Mouse (Mus musculus) CH12.LX (cell line): ENCODE data around the gene Gm28047. TPM values are rescaled to one million over a fixed set of nuclear protein-coding genes. Genes with fewer than 3 reads are reported as not detected.

ENCODE experiments used
- DNase-seq: peaks from one replicate; pipeline ENCODE4 v3.0.0-alpha.2; 2013; ENCODE audit errors: extremely low read depth
- H3K27ac ChIP-seq: 2 replicates; pipeline ENCODE4 v1.5.1; 2012; ENCODE audit warnings: low read depth, mild to moderate bottlenecking, control low read depth, moderate library complexity; ENCODE audit not compliant: insufficient read depth
- H3K27me3 ChIP-seq: replicated peaks from 2 replicates; pipeline ENCODE3; 2012; ENCODE audit warnings: inconsistent platforms
- H3K36me3 ChIP-seq, 2 experiments: replicated peaks in 1 of 2; 2 replicates each; pipeline versions ENCODE3 to v1.6.1; 2012; ENCODE audit warnings: inconsistent platforms in 1 of 2, low read length in 1 of 2, mild to moderate bottlenecking in 1 of 2, mixed read lengths in 1 of 2, moderate library complexity in 1 of 2; ENCODE audit not compliant: control insufficient read depth in 1 of 2, insufficient read depth in 1 of 2
- H3K4me1 ChIP-seq, 2 experiments: 2 replicates each; pipeline ENCODE4 v1.6.1; 2012; ENCODE audit warnings: inconsistent platforms in 1 of 2, moderate library complexity in 1 of 2; ENCODE audit not compliant: insufficient read depth in 2 of 2, control insufficient read depth in 1 of 2
- H3K4me2 ChIP-seq: 2 replicates; pipeline ENCODE4 v1.6.1; 2012; ENCODE audit warnings: low read depth, mild to moderate bottlenecking, control low read depth; ENCODE audit not compliant: poor library complexity, insufficient read depth, severe bottlenecking
- H3K4me3 ChIP-seq, 3 experiments: fragments of 150-350 bp in 1 of 3; sonication (generic) in 1 of 3; replicated peaks in 1 of 3; 2 replicates each; pipeline versions ENCODE3 to v1.5.1; 2011 to 2012; ENCODE audit warnings: low read depth in 2 of 3, low read length in 2 of 3, mild to moderate bottlenecking in 2 of 3, moderate library complexity in 2 of 3, control low read depth in 1 of 3, improper control_type of control experiment in 1 of 3, inconsistent platforms in 1 of 3, mixed read lengths in 1 of 3; ENCODE audit not compliant: poor library complexity in 1 of 3
- H3K79me2 ChIP-seq: replicated peaks from 2 replicates; pipeline ENCODE4 v1.6.1; 2012; ENCODE audit warnings: mild to moderate bottlenecking, moderate library complexity; ENCODE audit not compliant: control insufficient read depth, poor library complexity, insufficient read depth, severe bottlenecking; ENCODE audit errors: extremely low read depth
- H3K9ac ChIP-seq: 2 replicates; pipeline ENCODE4 v1.6.1; 2012; ENCODE audit warnings: low read depth, mild to moderate bottlenecking, control low read depth, moderate library complexity; ENCODE audit not compliant: insufficient read depth
- H3K9me3 ChIP-seq: replicated peaks from 2 replicates; pipeline ENCODE3; 2012; ENCODE audit warnings: low read length, inconsistent platforms, mixed read lengths
- CHD2 ChIP-seq: IDR thresholded peaks from 2 replicates; pipeline ENCODE4 v1.6.1; 2011; ENCODE audit warnings: low read length, improper control_type of control experiment
- ELF1 ChIP-seq: IDR thresholded peaks from 2 replicates; pipeline ENCODE4 v1.6.1; 2014; ENCODE audit warnings: low read depth, mild to moderate bottlenecking, inconsistent platforms, low read length, improper control_type of control experiment
- EP300 ChIP-seq: IDR thresholded peaks from 2 replicates; pipeline ENCODE4 v1.6.1; 2011; ENCODE audit warnings: low read length, improper control_type of control experiment
- ETS1 ChIP-seq: conservative IDR thresholded peaks from 2 replicates; pipeline ENCODE4 v1.6.1; 2012; ENCODE audit warnings: low read depth, mild to moderate bottlenecking, inconsistent platforms, low read length, improper control_type of control experiment, moderate library complexity
- GABPA ChIP-seq: IDR thresholded peaks from 2 replicates; pipeline ENCODE4 v1.6.1; 2012; ENCODE audit warnings: low read depth, low read length, improper control_type of control experiment, inconsistent platforms; ENCODE audit not compliant: insufficient replicate concordance
- JUN ChIP-seq: IDR thresholded peaks from 2 replicates; pipeline ENCODE4 v1.6.1; 2011; ENCODE audit warnings: low read depth, mild to moderate bottlenecking, low read length, improper control_type of control experiment, moderate library complexity; ENCODE audit not compliant: insufficient read depth
- JUND ChIP-seq: conservative IDR thresholded peaks from 2 replicates; pipeline ENCODE4 v1.6.1; 2011; ENCODE audit warnings: low read depth, low read length, improper control_type of control experiment
- KAT2A ChIP-seq: IDR thresholded peaks from 2 replicates; pipeline ENCODE4 v1.6.1; 2012; ENCODE audit warnings: low read length, improper control_type of control experiment, inconsistent platforms; ENCODE audit not compliant: insufficient replicate concordance
- MAFK ChIP-seq: IDR thresholded peaks from 2 replicates; pipeline ENCODE4 v1.6.1; 2011; ENCODE audit warnings: low read length, improper control_type of control experiment; ENCODE audit not compliant: insufficient replicate concordance
- MAZ ChIP-seq: IDR thresholded peaks from 2 replicates; pipeline ENCODE4 v1.6.1; 2012; ENCODE audit warnings: low read depth, mild to moderate bottlenecking, inconsistent platforms, low read length, improper control_type of control experiment, moderate library complexity
- MXI1 ChIP-seq: IDR thresholded peaks from 2 replicates; pipeline ENCODE4 v1.6.1; 2011; ENCODE audit warnings: mild to moderate bottlenecking, low read depth, low read length, improper control_type of control experiment
- MYC ChIP-seq: IDR thresholded peaks from 2 replicates; pipeline ENCODE4 v1.6.1; 2011; ENCODE audit warnings: low read depth, mild to moderate bottlenecking, improper control_type of control experiment, low read length
- NELFE ChIP-seq: IDR thresholded peaks from 2 replicates; pipeline ENCODE4 v1.6.1; 2011; ENCODE audit warnings: low read depth, low read length, improper control_type of control experiment
- NRF1 ChIP-seq: IDR thresholded peaks from 2 replicates; pipeline ENCODE4 v1.6.1; 2014; ENCODE audit warnings: low read depth, mild to moderate bottlenecking, inconsistent platforms, low read length, improper control_type of control experiment, moderate library complexity
- PAX5 ChIP-seq: IDR thresholded peaks from 2 replicates; pipeline ENCODE4 v1.6.1; 2012; ENCODE audit warnings: low read length, inconsistent platforms, mixed read lengths
- POLR2A ChIP-seq: IDR thresholded peaks from 2 replicates; pipeline ENCODE4 v1.6.1; 2011; ENCODE audit warnings: low read depth, mild to moderate bottlenecking, improper control_type of control experiment, low read length
- RAD21 ChIP-seq: IDR thresholded peaks from 2 replicates; pipeline ENCODE4 v1.6.1; 2011; ENCODE audit warnings: low read depth, mild to moderate bottlenecking, low read length, improper control_type of control experiment, moderate library complexity
- RCOR1 ChIP-seq: conservative IDR thresholded peaks from 2 replicates; pipeline ENCODE4 v1.6.1; 2012; ENCODE audit warnings: low read depth, mild to moderate bottlenecking, inconsistent platforms, low read length, improper control_type of control experiment
- SIN3A ChIP-seq: IDR thresholded peaks from 2 replicates; pipeline ENCODE4 v1.6.1; 2012; ENCODE audit warnings: low read length, improper control_type of control experiment, inconsistent platforms
- SMC3 ChIP-seq: IDR thresholded peaks from 2 replicates; pipeline ENCODE4 v1.6.1; 2011; ENCODE audit warnings: low read depth, low read length, improper control_type of control experiment
- TCF12 ChIP-seq: IDR thresholded peaks from 2 replicates; pipeline ENCODE4 v1.6.1; 2014; ENCODE audit warnings: low read depth, mild to moderate bottlenecking, inconsistent platforms, low read length, improper control_type of control experiment
- UBTF ChIP-seq: IDR thresholded peaks from 2 replicates; pipeline ENCODE4 v1.6.1; 2012; ENCODE audit warnings: low read depth, mild to moderate bottlenecking, inconsistent platforms, low read length, improper control_type of control experiment, moderate library complexity
- USF1 ChIP-seq: IDR thresholded peaks from 2 replicates; pipeline ENCODE4 v1.6.1; 2014; ENCODE audit warnings: low read depth, mild to moderate bottlenecking, inconsistent platforms, low read length, improper control_type of control experiment
- USF2 ChIP-seq: conservative IDR thresholded peaks from 2 replicates; pipeline ENCODE4 v1.6.1; 2011; ENCODE audit warnings: low read depth, low read length, improper control_type of control experiment
- ZC3H11A ChIP-seq: IDR thresholded peaks from 2 replicates; pipeline ENCODE4 v1.6.1; 2012; ENCODE audit warnings: low read depth, mild to moderate bottlenecking, inconsistent platforms, low read length, improper control_type of control experiment
- ZKSCAN1 ChIP-seq: IDR thresholded peaks from 2 replicates; pipeline ENCODE4 v1.6.1; 2012; ENCODE audit warnings: low read depth, inconsistent platforms, low read length, improper control_type of control experiment, borderline replicate concordance
- ZMIZ1 ChIP-seq: IDR thresholded peaks from 2 replicates; pipeline ENCODE4 v1.6.1; 2012; ENCODE audit warnings: low read depth, mild to moderate bottlenecking, inconsistent platforms, low read length, improper control_type of control experiment
- ZNF384 ChIP-seq: IDR thresholded peaks from 2 replicates; pipeline ENCODE4 v1.6.1; 2012; ENCODE audit warnings: low read depth, low read length, improper control_type of control experiment, inconsistent platforms
- dilution Hi-C: fragments of 300-500 bp; cut with MboI; formaldehyde crosslinking; loops from 2 replicates; pipeline ENCODE4 v1.14.3; 2020; ENCODE audit warnings: low sequenced_read_pairs; ENCODE audit not compliant: extremely low pct_unique_long_range_greater_than_20kb, extremely low pct_ligation_motif_present
- in situ Hi-C: fragments of 300-500 bp; cut with MboI; formaldehyde crosslinking; loops from 3 replicates; pipeline ENCODE4 v1.14.3; 2019; ENCODE audit warnings: low sequenced_read_pairs, low pct_ligation_motif_present, low pct_unique_long_range_greater_than_20kb, mixed read lengths
- polyA plus RNA-seq: library from polyadenylated mRNA; unstranded; fragments of >175 nt; gene quantifications from 2 replicates; pipeline ENCODE4 v1.2.1, GENCODE M21; 2012; ENCODE audit warnings: low read depth; ENCODE audit not compliant: insufficient read length
- total RNA-seq, 2 experiments: library from RNA; depleted of rRNA; stranded (reverse); fragments of 300-350 nt in 1 of 2; fragments of >200 nt in 1 of 2; gene quantifications; 2 replicates each; pipeline ENCODE4 v1.2.3; 2012 to 2014

Gene Gm28047
- total and polyA plus RNA-seq, 3 experiments = not detected

- in situ Hi-C loops (no loop called here), dilution Hi-C loops (no loop called here)
- no peak overlapping the region for H3K27ac ChIP-seq
- no peaks in the 10 kb centered on the region for H3K27me3 ChIP-seq
- H3K4me1 ChIP-seq = peaks cover 6 to 35% of the 10 kb centered on the region in 2 experiments
- H3K9me3 ChIP-seq = peaks cover 5% of the 10 kb centered on the region
- peaks cover 26% of the 10 kb centered on the region for H3K79me2 ChIP-seq
- no peak for DNase-seq
- H3K4me3 ChIP-seq = no peak overlapping the region
- no peak for TF ChIP-seq MYC
- no peak for TF ChIP-seq POLR2A
- no peak for TF ChIP-seq RAD21
- no peak for TF ChIP-seq USF1
- TF ChIP-seq ZNF384 = no peak
- TF ChIP-seq GABPA = no peak
- no peak for TF ChIP-seq USF2
- no peak for TF ChIP-seq JUN
- H3K9ac ChIP-seq = no peak overlapping the region
- peaks cover 15 to 29% of the 10 kb centered on the region in 2 experiments for H3K36me3 ChIP-seq
- H3K4me2 ChIP-seq = no peak overlapping the region
Measured at GRCm38 (mm10) chr15:102671721-102672214, 46.9 kb upstream of the Gm28047 start.

DNA sequence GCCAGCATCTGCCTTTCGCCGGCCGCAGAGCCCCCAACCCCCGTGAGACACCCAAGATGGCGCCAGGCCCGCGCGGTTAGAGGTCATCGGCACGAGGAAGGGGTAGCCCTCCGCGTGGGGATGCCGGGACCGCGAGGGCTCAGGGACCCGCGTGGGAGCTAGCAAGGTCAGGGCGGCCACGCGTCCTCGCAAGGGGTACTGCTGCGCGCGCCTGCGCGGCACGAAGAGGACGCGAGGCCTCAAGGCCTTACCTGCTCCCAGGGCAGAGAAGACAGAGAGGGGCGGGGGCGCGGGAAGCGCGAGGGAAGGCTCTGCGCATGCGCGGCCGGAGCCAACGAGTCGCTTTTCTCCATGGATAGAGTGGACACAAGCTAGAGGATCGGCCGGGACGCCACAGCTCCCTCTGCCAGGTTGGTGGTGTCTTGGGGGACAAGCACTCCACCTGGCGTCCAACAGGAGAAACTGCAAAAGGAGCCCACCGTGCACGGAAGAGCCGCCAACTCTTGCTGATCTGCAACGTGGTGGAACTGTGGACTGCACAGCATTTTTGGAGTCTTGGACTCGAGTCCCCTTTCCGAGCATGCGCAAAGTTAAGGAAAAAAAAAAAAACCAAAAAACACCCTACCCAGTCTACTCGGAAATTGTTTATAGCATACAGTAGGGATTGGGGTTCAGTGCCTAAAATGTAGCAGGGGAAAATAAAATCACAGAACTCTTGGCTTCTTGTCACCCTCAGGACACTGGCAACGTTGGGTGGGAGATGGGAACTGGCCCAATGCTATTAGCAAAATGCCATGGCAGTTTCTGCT lies 46.1 kb upstream of the Gm28047 start:
- in situ Hi-C loops (no loop called here), dilution Hi-C loops (no loop called here)
- H3K4me1 ChIP-seq = peaks cover 6 to 43% of the 10 kb centered on the region in 2 experiments
- peaks cover 23 to 37% of the 10 kb centered on the region in 2 experiments for H3K36me3 ChIP-seq
- DNase-seq = peak; percentile 100
- H3K9ac ChIP-seq = peak overlapping the region; percentile 99
- peak overlapping the region; percentile 73 to 98 (median 81) for H3K4me3 ChIP-seq
- H3K4me2 ChIP-seq = peak overlapping the region; percentile 84; the same call in 1 of the 2 replicates
- peaks cover 5% of the 10 kb centered on the region for H3K9me3 ChIP-seq
- H3K79me2 ChIP-seq = peaks cover 26% of the 10 kb centered on the region
- H3K27me3 ChIP-seq = no peaks in the 10 kb centered on the region
- peak overlapping the region; percentile 84 for H3K27ac ChIP-seq
- TF ChIP-seq ZKSCAN1 (no peak), MYC (peak; percentile 86; the same call in 1 of the 2 replicates), SMC3 (peak; percentile 96), JUND (peak; percentile 45; the same call in 1 of the 2 replicates), GABPA (peak; percentile 92), RCOR1 (no peak), PAX5 (no peak), USF2 (peak; percentile 22; the same call in 1 of the 2 replicates), ELF1 (peak; percentile 68), ZNF384 (peak; percentile 89), POLR2A (peak; percentile 95), KAT2A (peak; percentile 87), CHD2 (no peak), ETS1 (peak; percentile 41), SIN3A (peak; percentile 25; the same call in 1 of the 2 replicates), MAFK (0 out of 2 replicates have a peak, but pooled peaks have one; percentile 28), JUN (no peak), TCF12 (peak; percentile 95), NELFE (peak; percentile 98), ZMIZ1 (0 out of 2 replicates have a peak, but pooled peaks have one; percentile 43), ZC3H11A (no peak), EP300 (peak; percentile 36; the same call in 1 of the 2 replicates), MXI1 (peak; percentile 70), UBTF (peak; percentile 9; the same call in 1 of the 2 replicates), MAZ (peak; percentile 95), NRF1 (peak; percentile 95)
